Mouse (Mus musculus) cerebellum, postnatal 36 days (tissue): ENCODE measurements around the gene Nufip2.
"Not testable (repeated sequence)": the region's sequence is repeated elsewhere in the genome, so short reads cannot be mapped to it uniquely, and the experiment has no call there.

Source experiments
- DNase-seq, 2 experiments: peaks; one replicate each; pipeline ENCODE4 v3.0.0; 2021 to 2022; ENCODE audit warnings: mixed read lengths in 2 of 2

The Nufip2 gene

DNA sequence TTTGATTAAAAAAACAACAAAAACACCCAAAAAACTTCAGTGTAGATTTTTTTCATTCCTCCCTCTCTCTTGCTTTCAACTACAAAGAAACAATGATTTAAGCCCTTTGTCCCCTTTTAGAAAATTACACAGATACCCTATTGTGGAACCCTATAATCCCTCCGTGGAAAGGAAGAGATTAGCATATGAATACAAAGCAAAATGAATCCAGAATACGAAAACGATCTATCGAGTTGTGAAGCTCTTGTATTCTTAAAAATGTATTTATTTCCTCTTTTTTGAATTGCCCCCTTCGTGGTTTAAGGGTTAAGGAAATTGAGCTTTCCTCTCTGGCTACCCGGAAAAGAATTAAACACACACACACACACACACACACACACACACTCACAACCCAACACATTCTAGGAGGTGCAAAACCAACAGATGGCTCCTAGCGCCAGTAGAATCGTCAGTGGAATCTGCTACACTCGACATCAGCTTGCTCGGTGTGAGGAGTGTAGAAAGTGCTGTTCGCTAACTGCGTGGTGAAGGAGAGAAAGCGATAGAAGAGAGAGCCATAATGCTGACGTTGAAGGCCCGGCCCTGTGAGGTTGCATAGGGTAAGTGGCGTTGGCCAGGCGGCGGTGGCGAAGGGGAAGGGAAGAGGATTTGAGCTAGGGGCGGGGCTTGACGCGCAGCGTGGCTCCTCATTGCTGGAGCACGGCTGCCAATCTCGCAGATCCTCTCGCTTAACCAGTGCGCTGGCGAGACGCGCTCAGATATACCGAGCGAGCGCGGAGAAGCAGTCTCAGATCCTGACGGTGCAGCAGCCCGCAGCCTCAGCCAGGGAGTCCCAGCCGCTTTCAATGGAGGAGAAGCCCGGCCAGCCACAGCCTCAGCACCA lies at the start of gene Nufip2:
TSS of gene Nufip2 (plus strand) at position 773 of the 883 bp plus-strand sequence.
- DNase-seq = peak; percentile 100

DNA sequence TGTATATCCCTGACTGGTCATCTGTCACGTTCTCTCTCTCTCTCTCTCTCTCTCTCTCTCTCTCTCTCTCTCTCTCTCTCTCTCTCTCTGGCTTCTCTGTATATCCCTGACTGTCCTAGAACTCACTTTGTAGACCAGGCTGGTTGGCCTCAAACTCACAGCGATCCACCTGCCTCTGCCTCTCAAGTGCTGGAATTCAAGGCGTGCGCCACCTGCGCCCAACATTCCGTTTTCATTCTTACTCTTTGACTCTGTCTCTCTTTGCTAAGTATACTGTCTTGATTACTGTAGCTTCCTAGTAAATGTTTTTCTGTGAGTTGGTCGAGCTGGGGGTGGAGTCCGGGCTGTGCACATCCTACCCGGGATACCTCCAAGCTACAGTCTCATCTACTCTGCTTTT lies 44.6 kb upstream of the Nufip2 start:
- DNase-seq = no peak

- DNase-seq = peak; percentile 35 to 38
Measured at GRCm38 (mm10) chr11:77645481-77645880, 40.5 kb upstream of the Nufip2 start.

DNA sequence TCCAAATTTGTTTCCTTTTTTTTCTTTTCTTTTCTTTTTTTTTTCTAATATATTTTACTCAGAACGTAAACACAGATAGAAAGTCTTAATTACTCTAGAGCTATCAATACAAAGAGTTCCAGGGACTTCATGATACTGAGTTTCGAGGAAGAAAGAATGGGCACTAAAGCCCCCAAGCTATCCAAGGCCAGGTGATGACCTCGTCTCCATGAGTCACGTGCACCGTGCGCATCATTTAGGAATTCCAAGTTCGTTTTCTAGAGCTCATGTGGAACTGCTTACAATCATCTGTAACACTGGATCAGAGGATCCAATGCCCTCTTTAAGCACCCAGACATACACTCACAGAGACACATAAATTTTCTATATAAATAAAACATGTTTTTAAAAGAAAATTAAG lies 37.1 kb upstream of the Nufip2 start:
- no peak for DNase-seq

- DNase-seq = no peak
Measured at GRCm38 (mm10) chr11:77652484-77652883, 33.5 kb upstream of the Nufip2 start.

DNA sequence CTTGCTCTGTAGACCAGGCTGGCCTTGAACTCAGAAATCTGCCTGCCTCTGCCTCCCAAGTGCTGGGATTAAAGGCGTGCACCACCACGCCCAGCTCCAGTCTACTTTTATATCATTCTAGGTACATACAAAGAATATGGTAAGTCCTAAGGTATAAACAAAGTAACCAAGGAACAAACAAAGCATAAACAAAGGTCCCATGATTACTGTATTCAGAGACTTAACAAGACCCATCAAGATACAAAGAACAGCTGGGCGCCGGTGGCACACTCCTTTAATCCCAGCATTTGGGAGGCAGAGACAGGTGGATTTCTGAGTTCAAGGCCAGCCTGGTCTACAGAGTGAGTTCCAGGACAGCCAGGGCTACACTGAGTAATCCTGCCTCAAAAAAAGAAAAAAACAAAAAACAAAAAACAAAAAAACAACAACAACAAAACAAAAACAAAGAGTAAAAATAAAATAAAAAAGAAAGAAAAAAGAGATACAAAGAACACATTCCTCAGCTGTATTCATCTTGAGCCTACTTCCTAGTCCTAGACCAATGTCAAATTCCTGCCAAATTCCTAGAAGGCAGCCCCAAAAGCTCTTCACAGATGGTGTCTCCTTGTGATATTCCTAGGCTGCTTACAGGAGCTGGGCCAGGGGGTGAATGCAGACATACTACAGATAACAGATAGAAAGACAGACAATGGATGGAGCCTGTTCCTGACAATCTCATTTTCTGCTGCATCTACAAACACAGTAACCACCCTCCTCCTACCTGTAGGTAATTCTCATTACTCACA lies 32.4 kb upstream of the Nufip2 start:
- DNase-seq = not testable (repeated sequence)

DNA sequence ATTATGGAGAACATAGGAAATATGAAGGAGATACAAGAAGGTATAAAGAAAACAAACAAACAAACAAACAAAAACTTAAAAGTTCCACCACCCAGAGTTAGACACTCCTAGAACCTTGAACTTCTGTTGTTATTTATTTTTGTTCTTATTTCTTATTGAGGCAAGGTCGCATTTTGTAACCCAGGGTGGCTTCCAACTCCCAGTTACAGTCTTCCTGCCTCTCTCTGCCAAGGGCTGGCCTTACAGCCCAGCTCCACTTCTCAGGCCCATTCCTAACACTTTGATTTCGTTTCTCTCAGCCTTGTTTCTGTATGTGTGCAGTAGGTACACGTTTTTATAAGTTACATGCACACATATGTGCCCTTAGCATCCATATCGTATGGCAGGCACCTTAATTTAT lies 26.0 kb upstream of the Nufip2 start:
- no peak for DNase-seq

DNA sequence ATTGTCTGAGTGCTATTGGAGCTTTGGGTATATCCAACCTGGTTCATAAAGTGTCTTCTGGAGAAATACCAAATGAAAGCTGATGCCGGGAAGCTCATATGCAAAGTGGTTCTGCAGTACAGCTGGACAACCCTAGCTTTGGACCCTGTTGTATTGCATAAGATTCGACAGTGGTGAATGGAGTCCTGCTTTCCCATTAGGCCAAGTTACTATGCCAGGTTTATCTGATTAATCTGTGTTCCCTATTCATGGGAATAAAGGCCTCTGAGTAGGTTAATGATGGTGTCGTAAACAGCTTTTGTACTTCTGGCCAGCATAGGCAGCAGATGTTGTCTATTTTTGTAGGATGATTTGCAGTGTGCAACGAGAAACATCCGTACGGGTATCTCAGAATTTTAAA lies 22.3 kb upstream of the Nufip2 start:
- DNase-seq = no peak

- DNase-seq = no peak
Measured at GRCm38 (mm10) chr11:77664046-77664445, 21.9 kb upstream of the Nufip2 start.

- DNase-seq = not testable (repeated sequence)
Measured at GRCm38 (mm10) chr11:77665384-77665783, 20.6 kb upstream of the Nufip2 start.

DNA sequence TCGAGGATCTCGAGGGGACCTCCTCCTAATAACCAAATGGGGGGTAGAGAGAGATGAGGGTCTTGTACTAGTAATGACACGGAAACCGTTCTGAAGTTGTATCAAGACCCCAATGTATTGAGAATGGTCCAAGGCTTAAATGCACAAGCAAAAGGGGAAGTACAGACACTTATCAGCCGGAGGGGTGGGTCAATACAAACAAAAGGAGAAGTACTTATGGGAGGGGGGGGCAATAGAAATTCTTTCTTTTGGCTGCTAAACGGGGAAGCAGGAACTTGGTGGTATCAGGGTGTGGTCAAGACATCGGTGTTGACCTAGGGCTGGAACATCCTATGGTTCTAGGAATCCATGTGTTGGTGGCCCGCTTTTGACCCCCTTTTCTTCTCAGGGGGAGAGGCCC lies 19.2 kb upstream of the Nufip2 start:
- not testable (repeated sequence) for DNase-seq

DNA sequence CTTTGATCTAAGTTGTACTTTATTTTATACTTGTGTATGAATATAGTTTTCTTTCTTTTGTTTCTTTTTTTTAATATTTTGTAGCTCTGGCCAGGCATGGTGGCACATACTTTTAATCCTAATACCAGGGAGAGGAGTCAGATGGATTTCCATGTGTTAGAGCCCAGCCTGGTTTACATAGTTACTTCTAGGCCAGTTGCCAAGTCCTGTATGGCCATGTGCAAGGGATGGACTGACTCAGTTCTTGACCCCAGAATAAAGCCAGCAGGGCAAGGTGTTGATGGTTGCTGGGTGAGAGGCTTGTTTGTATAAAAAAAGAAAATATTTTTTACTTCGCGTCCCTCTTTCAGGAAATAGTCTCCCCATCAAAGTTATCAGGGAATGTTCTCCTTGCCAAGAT lies 13.2 kb upstream of the Nufip2 start:
- DNase-seq = no peak

- no peak for DNase-seq
Measured at GRCm38 (mm10) chr11:77673428-77673991, 12.4 kb upstream of the Nufip2 start.

GRCm38 (mm10) chr11:77680018-77680417 lies 5.9 kb upstream of the Nufip2 start:
- DNase-seq = no peak

- no peak for DNase-seq
Measured at GRCm38 (mm10) chr11:77684896-77685295, 1.1 kb upstream of the Nufip2 start.

DNA sequence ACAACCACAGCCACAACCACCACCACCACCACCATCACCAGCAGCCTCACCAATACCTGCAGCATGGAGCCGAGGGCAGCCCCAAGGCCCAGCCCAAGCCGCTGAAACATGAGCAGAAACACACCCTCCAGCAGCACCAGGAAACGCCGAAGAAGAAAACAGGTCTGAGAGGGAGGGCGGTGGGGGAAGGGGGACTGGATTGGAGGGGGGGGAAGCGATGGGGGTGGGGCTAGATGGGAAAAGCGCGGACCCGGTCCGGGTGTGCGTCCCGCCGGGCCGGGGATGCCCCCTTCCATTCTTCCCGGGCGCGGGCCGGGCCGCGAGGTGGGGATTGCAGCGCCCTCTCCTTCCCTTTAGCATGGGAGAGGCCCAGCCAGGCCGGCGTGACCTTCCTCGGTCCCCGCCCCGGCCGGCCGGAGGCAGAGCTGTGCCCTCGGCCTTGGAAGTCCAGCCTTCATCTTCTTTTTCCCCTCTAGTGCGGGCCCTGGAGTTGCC lies 438 bp downstream of the Nufip2 start:
- peak; percentile 41 to 48 for DNase-seq

GRCm38 (mm10) chr11:77686841-77687540 lies 1.0 kb downstream of the Nufip2 start:
- DNase-seq = peak; percentile 59 to 62

DNA sequence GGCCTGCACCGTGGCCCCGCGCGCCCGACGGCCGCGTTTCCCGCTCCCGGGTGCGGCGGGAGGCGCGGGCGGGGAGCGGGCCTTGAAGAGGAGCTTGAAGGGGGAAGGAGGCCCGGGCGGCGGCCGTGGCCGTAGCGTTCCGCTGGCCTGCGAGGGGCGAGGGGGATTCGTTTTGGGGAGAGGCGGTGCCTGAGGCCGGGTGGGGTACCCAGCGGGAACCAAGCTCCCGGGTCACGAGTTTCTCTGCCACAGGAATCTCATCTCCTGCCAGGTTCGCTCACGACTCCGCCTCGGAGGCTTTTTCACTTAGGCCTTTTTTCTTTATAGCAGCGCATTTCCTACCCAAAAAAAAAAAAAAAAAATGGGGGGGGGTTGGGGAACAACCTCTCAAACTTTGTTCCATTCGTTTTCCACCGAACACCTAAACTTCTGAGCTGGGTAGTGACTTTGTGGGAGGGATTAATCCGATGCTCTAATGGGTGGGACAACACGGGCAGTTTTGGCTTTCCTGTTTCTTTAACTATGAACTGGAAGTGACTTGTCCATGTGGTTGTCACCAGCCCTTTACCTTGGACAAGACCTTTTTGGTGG lies 1.7 kb downstream of the Nufip2 start:
- DNase-seq = peak; percentile 41 to 43

DNA sequence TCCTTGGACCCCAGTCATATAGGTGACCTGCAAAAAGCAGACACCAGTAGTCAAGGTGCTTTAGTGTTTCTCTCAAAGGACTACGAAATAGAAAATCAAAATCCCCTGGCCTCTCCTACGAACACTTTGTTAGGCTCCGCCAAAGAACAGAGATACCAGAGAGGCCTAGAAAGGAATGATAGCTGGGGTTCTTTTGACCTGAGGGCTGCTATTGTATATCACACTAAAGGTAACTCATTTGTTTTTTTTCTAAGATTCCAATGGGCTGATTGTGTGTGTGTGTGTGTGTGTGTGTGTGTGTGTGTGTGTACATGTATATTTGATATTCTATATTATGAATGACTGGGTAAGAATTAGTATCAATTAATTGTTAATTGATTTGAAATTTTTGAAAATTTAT lies 7.1 kb downstream of the Nufip2 start:
- DNase-seq = no peak

GRCm38 (mm10) chr11:77697232-77697631 lies 11.3 kb downstream of the Nufip2 start:
- no peak for DNase-seq

- DNase-seq = no peak
Measured at GRCm38 (mm10) chr11:77705920-77706319, 20.0 kb downstream of the Nufip2 start.

DNA sequence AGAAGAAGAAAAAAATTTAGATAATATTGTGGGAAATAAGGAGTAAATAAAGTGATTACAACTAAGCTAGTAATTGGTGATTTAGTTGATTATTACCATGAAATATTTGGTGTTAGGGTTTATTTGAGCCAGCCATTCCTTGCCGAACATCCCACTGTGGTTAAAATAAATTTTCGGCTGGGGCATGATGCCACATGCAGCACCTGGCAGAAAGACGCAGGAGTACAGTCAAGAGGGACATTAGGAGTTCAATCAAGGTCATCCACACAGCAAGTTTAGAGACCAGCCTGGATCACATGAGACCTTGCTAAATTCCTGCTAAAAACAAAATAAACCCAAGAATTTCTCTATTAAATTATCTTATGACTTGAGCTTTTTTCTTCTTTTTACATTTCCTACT lies 23.1 kb downstream of the Nufip2 start:
- no peak for DNase-seq
